Mouse (Mus musculus) thymus, adult 2 months (tissue): ENCODE measurements around the gene Arv1.

Experiments
- CTCF ChIP-seq: fragments of 200-500 bp; IDR thresholded peaks from 2 replicates; pipeline ENCODE4 v1.5.1; 2012; ENCODE audit warnings: mild to moderate bottlenecking, control low read depth, low read length, moderate library complexity, borderline replicate concordance; ENCODE audit not compliant: control insufficient read depth, poor library complexity, insufficient read depth; ENCODE audit errors: extremely low read depth
- POLR2A ChIP-seq: fragments of 200-500 bp; IDR thresholded peaks from 2 replicates; pipeline ENCODE4 v1.6.1; 2012; ENCODE audit warnings: mild to moderate bottlenecking, low read length, control low read depth, moderate library complexity; ENCODE audit not compliant: control insufficient read depth, poor library complexity, insufficient read depth; ENCODE audit errors: extremely low read depth

DNA sequence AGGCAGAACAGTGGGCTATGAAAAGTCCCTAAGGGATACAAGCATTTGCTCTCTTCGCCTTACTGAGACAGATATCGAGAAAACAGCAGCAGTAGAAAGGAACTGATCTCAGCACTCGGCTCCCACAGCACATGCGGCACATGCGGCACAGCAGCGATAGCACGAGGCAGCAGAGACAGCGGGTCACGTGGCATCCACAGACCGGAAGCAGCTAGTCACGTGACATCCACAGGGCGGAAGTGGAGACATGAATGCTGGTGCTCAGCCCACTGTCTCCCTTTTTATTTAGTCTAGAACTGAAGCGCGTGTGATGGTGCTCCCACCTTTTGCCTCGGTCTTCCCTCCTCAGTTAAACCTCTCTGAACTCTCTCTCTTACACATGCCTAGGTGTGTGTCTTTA lies 61.3 kb downstream of the Arv1 start:
- TF ChIP-seq POLR2A: no peak
- no peak for TF ChIP-seq CTCF
